Mouse (Mus musculus) adrenal gland, postnatal 36 days (tissue): ENCODE measurements around the gene Zfp740. TPM values are rescaled to one million over a fixed set of nuclear protein-coding genes. Genes with fewer than 3 reads are reported as not detected.
"Not testable (repeated sequence)": the region's sequence is repeated elsewhere in the genome, so short reads cannot be mapped to it uniquely, and the experiment has no call there.

Experiments
- DNase-seq, 2 experiments: peaks; one replicate each; pipeline ENCODE4 v3.0.0; 2021; ENCODE audit warnings: mixed read lengths in 1 of 2
- total RNA-seq, 2 experiments: library from RNA; stranded (reverse); gene quantifications; 2 replicates each; pipeline ENCODE4 v1.2.3; 2021

The Zfp740 gene
- total RNA-seq, 2 experiments from 2014 or later: 52.6 to 66.7 TPM

DNA sequence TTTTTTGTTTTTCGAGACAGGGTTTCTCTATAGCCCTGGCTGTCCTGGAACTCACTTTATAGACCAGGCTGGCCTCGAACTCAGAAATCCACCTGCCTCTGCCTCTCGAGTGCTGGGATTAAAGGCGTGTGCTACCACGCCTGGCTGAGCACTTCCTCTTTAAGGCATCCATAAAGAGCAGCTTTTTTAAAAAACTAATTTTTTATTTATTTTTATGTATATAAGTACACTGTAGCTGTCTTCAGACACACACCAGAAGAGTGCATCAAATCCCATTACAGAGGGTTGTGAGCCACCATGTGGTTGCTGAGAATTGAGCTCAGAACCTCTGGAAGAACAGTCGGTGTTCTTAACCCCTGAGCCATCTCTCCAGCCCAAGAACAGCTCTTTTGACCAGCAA is 22.6 kb downstream of the Zfp740 start:
- not testable (repeated sequence) for DNase-seq

DNA sequence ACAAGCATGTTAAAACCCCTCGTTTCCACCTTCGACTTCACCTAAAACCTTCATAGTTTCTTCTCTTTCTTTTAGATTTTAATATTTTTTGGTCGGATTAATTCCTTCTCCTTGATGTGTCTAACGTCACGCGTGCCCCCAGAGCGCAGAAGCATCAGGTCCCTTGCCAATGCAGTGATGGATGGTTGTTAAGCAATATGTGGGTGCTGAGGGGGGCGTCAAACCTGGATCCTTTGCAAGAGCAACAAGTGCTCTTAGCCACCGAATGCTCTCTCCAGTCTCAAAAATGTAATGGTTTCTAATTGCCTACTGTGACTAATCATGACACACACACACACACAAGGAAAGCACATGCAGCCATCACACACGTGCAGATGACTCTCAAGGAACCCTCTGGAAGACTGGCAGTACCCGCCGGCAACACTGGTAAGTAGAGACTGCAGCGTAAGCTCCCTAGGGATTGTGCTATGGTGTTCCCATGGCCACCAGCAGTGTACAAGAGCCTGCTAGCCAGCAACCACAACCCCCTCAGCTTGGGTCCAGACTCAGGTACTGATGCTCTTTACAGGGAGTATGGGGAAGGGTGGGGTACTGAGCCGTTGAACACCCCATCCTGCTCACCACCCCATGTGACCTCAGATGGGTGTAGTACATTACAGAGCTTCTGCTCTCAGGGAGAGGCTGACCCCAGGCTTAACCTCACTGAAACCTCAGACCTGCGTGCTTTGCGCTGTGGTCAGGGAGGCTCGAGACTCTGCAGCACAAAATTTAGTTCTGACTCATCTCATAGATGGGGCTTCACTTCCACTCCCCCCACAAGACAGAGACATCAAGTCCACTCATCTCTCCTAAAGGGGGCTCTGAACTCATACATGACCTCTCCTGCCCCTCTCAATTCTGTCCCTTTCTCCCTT is 27.6 kb downstream of the Zfp740 start:
- no peak for DNase-seq

DNA sequence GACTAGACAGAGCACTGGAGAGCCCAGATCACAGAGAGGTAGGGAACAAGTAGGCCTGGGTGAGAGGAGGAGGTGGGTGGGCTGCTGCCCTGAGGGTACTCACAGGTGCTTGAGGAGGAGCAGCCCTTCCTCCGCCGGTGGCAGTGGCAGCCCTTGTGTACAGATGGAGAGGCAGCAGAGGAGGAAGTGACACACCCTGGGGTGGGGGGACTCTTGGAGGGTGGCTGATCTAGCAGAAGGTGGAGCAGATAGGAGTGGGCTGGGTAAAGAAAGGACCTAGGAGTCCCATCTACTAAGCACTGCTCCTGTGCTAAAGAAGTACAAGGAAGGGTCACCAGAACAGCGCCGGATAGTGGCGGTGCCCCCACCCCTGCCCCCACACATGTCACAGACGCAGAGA is 28.7 kb downstream of the Zfp740 start, which contains the start of gene Itgb7:
TSS of gene Itgb7 (minus strand) at position 197 of the 400 bp plus-strand sequence.
- no peak for DNase-seq

DNA sequence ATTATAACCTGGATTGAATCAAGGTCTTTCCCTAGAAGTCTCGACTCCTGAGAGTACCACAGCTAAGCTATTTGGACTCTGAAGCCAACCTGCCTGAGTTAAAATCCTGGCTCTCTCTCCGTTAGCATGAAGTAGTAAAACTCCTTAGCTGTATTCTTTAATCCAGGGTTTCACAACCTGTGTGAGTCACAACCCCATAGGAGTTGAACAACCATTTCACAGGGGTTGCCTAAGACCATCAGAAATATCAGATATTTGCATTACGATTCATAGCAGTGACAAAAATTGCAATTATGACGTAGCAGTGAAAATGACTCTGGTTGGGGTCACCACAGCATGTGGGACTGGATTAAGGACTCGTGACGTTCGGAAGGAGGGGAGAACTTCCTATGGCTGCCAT is 29.7 kb downstream of the Zfp740 start:
- no peak for DNase-seq

DNA sequence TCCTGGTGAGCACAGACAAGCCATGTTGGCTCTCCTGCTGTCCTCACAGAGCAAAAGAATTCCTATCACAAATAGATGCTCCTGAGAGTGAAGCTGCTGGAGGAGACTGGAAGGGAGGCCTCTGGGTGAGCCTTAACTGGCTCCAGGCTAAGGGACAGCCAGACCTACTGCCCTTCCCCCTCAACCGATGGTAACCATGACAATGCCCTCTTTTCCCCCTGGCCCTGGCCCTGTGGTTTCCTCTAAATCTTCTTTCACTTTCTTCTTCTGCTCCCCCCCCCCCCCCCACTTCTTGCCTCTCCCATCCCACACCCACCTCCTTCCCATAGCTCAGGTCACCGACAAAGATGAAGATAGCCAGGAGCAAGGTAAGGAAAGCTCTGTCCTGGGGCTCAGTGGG is 30.8 kb downstream of the Zfp740 start:
- peak in 1 of 2 experiments; percentile 55 for DNase-seq

DNA sequence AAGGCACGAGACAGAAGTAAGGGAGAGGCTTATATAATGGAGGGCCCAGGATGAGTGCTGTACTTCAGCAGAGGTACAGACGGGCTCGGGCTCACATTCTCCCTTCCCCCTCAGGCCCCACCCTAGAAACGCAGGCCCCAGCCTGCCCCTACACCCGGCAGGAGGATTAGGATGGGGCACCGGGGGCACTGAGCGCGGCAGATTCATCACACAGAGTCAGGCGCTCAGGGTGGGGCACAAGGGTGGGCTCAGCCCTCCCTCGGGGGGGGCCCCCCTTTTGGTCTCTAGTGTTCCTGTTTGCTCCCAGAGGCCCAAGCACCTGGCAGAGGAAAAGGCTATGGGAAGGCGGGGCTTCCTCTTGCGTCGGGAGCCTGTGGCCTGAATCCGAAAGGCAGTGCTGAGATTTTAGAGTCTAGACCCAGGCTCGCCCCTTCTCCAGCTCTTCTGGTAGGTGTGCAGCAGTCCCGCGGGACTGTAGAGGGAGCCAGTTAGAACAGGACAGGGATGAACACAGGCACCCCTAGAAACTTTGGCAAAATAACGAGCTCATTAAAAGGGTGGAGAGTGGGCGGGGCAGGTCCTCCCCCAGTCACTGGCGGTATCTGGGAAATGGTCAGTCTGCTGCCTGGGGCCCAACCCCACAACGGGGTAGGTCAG is 32.5 kb downstream of the Zfp740 start:
- DNase-seq: peak in 1 of 2 experiments; percentile 40

DNA sequence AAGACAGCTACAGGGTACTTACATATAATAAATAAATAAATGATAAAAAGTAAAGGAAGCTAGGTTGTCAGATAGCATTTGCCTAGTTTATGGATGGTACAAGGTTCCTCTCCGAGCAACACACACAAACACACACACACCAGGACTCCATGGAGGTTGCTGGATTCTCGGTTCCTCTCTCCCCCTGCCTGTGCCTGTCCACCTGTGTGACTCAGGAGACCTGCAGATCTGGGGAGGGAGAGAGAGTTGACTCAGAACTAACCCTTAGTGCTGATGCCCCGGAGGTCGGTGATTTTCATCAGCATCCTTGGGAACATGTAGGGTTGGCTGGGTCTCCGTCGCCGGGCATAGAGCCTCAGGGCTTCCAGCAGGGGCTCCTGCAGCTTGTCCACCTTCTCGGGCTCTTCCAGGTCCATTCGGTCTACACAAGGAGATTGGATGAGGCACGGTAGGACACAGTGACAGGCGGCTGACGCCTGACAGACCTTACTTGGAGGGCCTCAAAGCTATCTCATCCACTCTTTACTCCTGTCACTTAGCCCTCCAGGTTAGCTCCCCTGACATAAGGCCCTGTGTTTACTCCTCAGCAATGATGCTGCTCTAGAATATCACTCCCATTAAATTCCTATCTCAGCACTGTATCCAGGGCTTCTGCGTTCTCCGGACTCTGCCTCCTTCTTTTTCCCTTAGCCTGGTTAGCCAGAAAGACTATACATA is 35.7 kb downstream of the Zfp740 start:
- no peak for DNase-seq

DNA sequence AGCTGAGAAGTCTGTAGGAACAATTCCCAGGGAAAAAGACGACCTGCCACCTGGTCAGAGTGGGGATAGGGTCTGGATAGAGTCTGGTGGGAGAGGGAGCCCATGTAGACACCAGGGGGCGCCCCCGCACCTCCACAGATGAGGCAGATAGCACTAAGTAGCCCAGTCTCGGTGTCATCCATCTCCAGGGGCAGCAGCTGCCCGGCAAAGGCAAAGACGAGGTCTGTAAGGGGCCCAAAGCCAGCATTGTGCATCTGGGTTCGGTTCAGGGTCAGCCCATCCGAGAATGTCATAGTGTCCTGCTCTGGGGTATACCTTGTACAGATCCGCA is 36.2 kb downstream of the Zfp740 start:
- DNase-seq: peak; percentile 85 to 92

DNA sequence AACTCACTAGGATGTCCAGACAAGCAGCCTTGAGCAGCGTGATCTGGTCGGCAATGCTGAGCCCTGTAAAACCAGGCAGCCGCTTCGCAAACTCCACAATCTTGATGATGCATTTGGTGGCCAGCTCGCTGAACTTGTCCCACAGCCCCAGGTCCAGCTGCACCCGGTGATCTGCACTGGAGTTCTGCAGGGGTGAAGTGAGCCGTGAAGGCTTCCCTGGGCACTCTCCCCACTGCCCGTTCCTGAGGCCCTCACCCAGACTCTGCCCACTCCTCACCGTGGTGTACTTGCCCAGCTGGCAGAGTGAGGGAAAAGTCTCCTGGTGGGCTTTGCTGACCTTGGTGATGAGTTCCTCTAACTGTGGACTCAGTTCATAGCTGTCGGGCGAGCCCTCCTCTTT is 36.8 kb downstream of the Zfp740 start:
- DNase-seq: no peak

DNA sequence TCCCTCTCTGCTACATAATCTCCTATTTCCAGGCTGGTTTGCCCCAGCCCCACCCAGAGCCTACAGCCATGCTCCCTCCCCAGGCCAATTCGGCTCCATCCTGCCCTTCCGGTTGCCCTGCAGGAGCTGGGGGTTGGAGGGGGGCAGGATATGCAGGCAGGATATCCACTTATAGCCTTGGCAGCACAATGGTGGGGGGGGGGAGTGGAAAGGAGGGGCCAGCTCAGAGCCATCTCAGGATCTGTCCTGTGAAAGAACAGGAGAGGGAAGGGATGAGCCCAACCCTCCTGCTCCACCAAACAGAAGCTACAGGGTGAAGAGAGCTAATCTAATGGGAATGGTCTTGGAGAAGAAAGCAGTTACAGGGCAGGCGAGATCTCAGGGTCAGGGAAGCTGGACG is 37.6 kb downstream of the Zfp740 start:
- DNase-seq: peak; percentile 60 to 73

DNA sequence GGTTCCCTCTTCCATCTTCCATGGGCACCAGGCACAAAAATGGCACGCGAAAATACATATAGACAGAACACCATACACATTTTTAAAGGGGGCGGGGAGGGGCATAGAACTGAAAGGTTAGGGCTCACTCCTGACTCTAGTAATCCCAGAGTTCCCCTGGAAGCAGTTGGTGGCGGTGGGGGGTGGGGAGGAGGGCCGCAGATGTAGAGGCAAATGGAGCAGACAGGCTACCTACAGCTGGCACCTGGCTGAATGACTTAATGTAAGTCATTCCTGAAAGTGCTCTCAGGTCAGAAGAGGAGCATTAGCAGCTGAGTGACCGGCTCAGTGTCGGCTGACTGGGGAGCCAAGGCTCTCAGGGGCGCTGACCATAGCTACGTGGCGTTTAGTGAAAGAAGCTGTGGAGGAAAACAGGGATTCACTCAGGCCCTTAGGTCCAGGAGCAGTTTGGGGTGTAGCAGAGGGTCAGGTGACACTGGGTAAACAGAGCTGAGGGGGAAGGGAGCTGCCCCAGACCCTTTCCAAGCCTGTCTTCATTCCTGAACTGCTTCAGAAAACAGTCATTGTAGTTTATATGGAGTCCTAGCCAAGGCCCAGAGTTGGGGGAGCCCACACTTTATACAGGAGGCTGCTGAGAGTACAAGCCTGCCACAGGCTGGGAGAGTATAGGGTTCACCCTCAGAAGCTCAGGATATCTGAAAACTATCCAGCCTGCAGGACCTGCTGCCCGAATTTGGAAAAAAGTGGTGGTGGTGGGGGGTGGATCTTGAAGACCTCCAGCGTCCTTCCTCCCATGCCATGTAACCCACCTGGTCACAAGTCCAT is 39.6 kb downstream of the Zfp740 start:
- no peak for DNase-seq

DNA sequence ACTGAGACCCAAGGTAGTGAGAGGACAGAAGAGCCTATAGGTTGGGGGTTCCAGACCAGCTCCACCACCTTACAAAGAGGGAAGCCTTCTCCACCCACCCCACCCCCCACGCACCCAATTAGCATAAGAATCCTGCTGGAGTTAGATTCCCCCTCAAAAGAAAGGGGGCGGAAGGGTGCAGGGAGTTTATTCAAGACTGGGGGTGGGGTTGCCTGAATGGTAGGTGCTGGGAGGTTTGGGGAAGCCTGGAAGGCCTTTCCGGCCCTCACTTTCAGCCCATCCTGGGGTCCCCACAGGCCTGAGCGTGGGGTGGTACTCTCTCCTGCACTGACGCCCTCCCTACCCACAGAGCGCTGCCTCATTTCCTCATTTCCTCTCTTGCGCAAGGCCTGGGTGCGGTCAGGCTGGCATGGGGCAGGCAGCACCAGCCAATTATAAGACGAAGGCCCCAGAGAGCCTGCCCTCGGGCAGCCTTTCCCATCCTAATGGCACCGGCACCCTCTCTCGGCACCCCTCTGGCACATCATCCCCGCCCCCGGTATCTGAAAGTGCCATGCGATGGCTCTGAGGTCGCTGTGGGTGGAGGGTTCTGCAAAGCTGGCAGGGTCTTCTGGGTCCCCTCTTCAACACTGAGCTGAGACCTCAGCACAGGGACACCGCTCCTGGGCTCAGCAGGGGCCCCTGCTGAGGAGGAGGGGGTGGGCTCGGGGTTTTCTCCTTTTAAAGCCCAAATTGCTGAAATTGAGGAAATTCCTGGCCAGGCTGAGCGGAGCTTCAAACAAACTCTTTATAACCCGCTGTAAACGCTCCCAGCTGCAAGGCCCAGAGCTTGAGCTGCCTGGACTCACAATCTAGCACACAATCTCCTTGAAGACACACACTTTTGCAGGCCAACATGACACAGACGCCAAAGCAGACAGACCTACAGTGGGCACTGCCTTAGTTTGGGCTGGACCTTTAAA is 40.5 kb downstream of the Zfp740 start:
- DNase-seq: peak; percentile 75 to 77

DNA sequence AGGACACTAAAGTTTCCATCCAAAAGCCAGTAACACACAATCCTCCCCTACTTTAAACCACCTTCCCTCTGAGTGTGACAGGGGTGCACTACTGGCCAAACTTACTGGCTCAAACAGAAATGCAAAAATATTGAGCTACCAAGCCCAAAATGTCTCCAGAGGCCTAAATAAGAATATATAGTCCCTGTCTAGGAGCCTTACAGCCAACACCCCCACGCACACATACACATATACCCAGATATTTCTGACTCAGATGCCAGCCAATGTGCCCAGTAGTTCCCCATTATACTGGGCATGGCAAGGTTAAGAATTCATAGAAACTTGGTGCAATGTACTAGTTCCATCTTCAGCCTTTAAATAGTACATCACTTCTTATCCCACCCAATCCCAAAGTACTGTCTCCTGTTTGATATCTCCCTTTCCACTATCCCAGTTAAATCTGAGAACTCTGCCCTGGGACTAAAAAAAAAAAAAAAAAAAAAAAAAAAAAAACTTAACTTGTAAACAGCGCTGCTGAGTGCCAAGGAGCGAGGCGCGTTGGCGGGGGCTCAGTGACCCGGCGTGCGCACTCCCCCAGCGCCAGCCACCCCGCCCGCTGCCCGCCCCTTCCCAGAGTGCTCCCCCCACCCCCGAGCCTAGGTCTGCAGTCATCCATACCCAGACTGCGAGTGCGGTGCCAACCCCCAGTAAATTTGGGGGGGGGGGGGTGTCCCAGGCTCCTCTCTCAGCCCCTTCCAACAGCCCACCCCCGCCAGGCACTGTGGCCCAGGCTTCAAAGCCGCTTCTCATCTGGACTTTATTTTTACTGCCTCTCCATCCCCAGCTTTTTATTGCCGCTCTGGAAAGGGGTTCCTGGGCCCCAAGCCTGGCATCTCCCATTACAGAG is 41.5 kb downstream of the Zfp740 start:
- DNase-seq: peak in 1 of 2 experiments; percentile 65

DNA sequence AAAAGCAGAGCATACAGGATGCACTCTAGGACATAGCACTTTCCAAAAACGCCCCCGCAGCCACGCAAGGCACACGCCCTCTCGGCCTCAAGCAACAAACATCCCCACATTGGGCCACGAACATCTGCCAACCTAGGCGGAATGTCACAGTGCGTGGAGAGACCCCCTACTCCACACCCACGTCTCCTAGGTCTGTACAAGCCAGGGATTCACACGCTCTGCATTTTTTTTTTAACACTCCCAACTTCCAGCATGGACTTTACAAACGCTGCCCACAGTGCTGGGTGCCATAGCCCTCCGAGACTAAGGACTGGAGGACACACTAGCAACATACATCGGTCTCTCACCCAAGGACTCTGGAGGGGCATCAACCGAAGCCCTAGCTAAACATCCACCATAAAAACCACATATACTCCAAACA is 42.4 kb downstream of the Zfp740 start:
- DNase-seq: no peak

DNA sequence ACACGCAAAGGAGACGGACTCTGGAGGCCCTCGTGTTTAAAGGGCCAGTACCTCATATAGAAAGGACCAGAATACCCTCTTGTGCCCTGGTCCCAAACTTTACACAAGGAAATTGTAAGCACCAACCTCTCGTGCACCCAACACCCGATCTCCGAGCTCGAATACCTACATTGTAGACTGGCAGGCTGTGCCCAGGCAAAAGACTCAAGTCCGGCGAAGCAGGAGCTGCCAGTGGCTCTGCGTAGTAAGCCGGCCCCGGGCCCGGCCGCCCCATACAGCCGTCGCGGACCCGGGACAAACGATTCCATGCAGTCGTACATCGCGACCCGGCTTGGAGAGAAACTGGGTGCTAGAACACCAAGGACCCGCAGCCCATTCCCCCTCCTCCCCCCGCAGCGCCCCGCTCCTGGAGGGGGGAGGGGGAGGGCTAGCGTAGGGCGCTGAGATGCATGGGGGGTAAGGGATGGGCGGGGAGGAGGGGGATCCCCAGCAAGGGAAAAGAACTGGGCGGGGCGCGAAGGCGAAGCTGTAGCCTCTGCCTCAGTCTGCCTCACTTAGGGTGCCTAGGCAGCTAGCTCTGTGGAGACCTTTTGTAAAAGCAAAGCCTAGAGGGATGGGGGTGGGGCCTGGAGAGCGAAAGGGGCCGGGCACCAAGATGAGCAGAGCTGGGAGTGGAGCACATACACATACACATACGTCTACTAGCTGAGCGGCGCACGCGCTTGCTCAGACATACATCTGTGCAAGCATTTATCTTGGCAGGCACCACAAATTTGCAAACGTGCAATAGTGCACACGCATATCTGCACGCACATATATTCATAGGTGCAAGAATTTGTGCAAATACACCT is 43.1 kb downstream of the Zfp740 start:
- peak; percentile 75 to 89 for DNase-seq

DNA sequence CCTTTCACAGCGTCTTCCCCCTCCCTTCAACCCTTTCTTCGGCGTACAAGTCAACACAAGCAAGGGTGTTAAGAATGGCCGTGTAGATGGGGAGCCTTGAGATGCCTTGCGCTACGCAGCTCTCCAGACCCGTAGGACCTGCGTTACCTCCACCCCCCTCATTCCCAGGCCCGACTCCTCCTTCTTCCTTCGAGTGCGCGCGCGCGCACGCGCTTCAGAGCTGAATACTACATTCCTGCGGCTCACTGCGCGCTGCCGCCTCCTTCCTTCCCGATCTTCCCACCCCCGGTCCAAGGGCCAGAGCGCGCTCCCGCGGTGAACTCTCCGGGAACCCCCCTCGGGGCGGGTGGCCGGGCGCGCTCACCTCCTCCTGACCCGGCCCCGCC is 43.8 kb downstream of the Zfp740 start:
- peak; percentile 97 to 98 for DNase-seq

DNA sequence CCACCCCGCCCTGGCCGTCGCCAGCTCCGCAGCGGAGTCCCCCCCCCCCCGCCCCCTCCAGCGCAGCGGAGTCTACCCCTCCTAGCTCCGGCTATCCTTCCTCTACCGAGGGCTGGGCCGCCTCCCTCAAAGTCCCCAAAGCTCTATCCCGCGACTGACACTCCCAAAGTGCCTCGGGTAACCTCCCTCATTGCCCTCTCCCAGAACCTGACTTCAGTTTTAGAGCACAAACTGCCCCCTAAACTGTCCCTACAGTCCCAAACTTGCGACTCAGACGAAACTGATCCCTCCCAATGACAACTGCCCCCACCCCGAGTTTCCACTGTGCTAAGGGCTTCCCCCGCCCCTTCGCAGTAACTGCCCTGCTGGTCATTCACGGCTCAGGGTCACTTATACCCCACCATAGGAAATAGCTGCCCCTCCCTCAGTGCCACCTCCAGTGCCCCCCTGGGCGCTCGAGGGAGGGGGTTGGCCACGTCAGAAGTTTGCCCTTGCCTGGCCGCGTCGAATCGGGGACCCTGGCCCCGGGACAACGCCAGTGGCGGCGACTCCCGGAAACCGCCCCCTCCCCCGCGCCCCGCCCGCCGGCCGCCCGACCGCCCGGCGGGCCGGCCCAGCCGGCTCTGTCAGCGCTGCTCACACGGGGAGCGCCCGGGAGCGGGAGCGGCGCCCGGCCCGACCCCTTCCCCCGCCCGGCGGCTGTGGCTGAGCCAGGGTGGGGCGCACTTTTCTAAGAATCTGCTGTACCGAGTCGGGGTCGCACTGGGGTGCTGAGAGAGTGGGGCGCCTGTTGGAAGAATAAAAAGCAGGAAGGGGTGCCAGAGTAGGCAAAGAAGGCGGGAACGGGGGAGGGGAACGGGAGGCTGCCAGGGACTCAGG is 44.4 kb downstream of the Zfp740 start:
- DNase-seq: peak; percentile 71 to 87
